Mouse (Mus musculus) CD4-positive, CD25-positive, alpha-beta regulatory T cell, adult 2 months (primary cell): ENCODE measurements around the gene Slc32a1.

Source experiments
- DNase-seq: peaks from one replicate; pipeline ENCODE4 v3.0.0-alpha.2; 2012; ENCODE audit warnings: low read depth, low spot score

Slc32a1 gene

GRCm38 (mm10) chr2:158658822-158659221 is 48.3 kb downstream of the Slc32a1 start:
- DNase-seq, result no peak

- DNase-seq, result no peak
These were observed 48.8 kb downstream of the Slc32a1 start for GRCm38 (mm10) chr2:158659346-158659745.

- DNase-seq, result no peak
These were observed 54.5 kb downstream of the Slc32a1 start, which contains the start of gene Ppp1r16b for GRCm38 (mm10) chr2:158665098-158665497. Gene Ppp1r16b, plus strand, starts transcription at chr2:158665398.
